Mouse (Mus musculus) embryonic fibroblast, embryonic 13.5 days (primary cell): ENCODE results near the gene Mdfic.

Experiments used
- CTCF ChIP-seq: IDR thresholded peaks from 2 replicates; pipeline ENCODE4 v1.5.1; 2011; ENCODE audit warnings: mild to moderate bottlenecking, control low read depth, low read length, moderate library complexity, borderline replicate concordance; ENCODE audit not compliant: insufficient read depth
- POLR2A ChIP-seq: IDR thresholded peaks from 2 replicates; pipeline ENCODE4 v1.6.1; 2011; ENCODE audit warnings: low read depth, mild to moderate bottlenecking, control low read depth, low read length, moderate library complexity

- TF ChIP-seq POLR2A, result no peak
- no peak for TF ChIP-seq CTCF
Measured at GRCm38 (mm10) chr6:15742591-15743149, 22.2 kb downstream of the Mdfic start.
